Mouse (Mus musculus): ENCODE measurements at regions not wholly inside any gene's neighbourhood (a gene's known extent, or its start where the extent isn't known, plus 50 kb on each side); places are given as distances from the start of the nearest gene placed in this dataset.

DNA sequence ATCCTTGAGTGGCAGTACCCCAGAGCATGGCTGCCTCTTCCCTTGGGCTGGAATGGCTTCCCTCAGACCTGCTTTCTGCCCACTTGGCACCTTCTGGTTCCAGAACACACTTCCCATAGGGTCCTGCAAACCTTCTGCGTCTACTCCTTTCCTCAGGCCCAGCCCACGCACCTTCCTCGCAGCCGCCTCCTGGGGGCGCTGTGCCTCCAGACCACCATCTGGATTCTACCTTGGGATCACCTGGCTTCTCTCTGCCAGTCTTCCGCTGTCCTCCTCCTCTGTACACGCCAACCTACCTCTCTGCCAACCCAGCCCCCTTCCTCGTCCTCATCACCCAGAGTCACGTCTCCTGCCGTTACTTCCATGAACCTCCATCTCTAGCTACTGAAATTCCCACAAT is 166.0 kb downstream of the Zfp36l1 start:
- no peak for DNase-seq (ENCODE audit: extremely low spot score, low read depth, low spot score)

DNA sequence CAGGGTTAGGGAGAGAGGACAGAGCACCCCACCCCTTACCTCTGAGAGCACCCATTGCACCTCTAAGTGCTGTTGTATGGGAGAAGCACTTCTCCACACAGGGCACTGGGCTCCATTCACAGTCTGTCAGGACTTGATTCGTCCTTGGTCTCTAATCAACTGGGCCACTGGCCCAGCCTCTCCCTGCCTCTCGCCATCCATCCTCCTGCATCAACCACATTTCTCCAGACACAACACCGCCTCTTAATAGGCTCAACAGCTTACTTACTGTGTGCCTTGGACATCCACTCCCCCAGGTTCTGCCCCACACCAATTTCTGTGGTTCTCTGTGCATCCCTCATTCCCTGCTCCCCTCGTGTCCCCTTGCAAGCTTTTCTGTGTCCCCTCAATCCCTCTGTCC is 166.9 kb downstream of the Zfp36l1 start:
- no peak for DNase-seq (ENCODE audit: extremely low spot score, low read depth, low spot score)

DNA sequence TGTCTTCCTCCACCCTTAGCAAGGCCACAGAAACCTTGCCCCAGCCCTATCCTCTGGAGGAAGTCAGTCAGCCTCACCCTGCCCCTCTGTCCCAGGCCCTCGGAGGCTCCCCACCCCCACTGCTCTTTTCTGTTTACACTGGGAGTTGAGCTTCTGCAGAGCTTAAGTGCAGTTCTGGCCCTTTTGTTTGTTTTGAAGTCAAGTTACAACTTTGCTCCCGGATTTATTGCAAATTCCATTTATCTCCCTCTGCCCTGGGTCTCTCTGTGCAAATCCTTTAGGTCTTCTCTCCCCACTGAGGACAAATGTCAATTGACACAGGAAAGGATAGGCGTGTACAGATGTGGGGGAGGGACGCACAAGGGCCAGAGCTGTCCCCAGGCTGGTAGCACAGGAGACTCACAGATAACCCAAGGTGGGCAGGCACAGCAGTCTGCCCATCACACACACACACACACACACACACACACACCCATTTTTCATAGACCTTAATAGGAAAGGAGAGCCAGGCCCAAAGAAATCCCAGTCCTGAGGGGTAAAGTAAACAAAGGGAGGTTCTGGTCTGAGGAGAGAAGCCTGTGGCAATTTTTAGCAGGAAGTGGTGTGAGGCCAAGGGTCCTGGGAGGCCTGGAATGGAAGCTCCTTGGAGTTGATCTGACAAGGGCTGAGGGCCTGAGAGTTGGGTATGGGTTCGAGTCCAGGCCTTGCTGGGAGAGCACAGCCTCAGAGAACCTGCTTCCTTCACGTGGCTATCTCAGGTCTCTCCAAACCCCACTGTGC is 167.9 kb downstream of the Zfp36l1 start:
- DNase-seq (ENCODE audit: extremely low spot score, low read depth, low spot score), result no peak

DNA sequence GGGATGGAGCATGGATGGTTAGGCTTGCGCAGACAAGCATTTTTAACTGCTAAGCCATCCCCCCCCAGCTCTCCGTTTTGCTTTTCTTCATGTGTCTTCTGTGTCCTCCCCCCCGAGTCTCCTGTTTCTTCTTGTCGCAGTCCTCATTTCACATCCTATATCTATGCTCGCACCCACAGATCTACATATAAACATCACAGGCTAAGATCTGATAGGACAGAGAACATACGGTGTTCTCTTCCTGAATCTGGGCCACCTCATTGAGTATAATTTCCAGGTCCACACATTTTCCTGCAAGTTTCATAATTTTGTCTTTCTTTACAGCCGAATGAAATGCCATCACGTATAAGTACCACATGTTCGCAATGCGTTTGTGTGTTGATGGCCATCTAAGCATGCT is 168.7 kb downstream of the Zfp36l1 start:
- no peak for DNase-seq (ENCODE audit: extremely low spot score, low read depth, low spot score)

DNA sequence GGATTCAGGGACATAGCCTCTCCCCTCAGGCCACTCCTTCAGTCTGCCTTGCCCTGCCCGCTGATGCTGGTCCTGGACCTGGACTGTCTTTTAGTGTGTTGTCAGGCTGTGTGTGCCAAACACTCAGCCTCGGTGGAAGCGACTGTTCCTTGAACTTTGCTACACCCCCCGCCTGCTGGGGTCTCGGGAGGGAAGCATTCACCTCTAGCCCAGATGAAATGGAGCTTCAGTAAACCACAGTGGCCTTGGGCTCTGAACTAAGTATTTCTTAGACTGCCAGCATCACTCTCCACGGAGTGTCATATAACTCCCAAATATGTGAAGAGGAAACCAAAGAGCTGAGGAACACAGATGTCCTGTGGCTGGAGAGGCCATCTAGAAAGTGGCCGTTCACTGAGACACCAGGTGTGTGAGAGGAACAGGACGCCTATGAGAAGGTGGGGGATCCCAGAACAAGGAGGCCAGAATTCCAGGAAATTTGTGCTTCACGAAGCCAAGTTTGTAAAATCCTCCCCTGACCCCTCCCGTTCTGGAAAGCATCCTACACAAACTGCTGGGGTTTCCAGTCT is 170.2 kb downstream of the Zfp36l1 start:
- no peak for DNase-seq (ENCODE audit: extremely low spot score, low read depth, low spot score)

DNA sequence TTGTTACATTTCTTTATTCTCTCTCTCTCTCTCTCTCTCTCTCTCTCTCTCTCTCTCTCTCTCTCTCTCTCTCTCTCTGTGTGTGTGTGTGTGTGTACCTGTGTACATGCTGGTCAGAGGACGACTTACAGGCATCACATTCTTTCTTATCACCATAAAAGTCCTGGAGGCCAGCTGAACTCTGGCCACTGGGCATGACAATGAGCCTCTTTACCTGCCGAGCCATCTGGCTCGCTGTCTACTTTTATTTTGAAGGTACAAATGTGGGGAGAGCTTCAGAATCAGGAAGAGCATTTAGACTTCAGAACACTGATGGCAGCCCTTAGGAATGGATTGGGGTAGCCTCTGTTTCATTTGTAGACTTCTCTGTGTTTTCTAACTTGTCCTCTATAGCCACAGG is 171.0 kb downstream of the Zfp36l1 start:
- DNase-seq (ENCODE audit: extremely low spot score, low read depth, low spot score), result no peak

DNA sequence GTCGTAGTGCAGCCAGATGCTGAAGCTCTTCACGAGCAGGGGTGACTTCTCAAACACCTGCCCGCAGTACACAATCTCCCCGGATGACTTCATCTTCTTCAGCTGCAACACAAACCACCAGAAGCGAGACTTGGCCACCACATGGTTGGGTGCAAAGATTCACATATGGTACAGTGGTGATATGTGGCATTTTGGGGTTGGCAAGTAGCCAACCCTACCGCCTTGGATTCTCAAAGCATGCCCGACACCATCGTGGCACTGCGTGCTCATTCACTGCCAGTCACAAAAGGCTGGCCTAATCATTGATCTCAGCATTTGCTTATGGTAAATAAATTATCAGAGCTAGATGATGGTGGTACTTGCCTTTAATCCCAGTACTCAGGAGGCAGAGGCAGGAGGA is 173.4 kb downstream of the Zfp36l1 start:
- DNase-seq (ENCODE audit: extremely low spot score, low read depth, low spot score), result no peak

DNA sequence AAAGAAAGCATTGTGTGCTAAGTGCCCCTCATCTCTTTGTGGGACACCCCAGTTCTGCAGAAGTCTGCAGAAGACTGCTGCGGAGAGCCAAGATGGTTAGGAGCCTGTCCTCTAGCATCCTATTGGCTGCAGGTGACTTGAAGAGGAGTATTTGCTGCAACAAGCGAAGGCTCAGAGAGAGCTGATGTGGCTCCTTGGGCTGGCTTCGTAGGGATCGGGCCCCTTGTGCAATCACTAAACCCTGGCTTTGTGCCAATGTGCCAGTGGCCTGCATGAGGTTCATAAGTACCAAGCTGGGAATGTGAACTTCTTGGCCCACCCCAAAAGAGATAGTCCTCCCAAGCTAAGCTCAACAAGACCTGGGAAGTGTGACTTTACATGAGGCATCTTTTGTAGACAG is 174.9 kb downstream of the Zfp36l1 start:
- no peak for DNase-seq (ENCODE audit: extremely low spot score, low read depth, low spot score)

DNA sequence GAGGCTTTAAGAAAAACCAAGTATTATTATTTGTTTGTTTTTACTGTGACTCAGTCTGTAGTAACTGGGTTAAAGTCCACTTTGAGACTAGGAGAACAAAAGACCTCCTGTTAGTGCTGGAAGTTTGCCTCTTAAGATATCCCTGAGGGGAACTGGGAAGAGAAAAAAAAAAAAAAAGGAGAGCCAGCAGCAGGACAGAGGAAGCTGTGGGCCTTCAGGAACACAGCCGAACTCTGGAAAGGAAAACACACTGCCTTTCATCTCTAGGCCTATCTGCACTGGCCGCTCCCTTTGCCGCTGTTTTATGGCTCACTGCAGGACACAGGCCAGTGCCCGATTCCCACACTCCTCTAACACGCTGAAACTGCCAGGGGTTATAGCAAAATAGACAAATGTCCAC is 176.1 kb downstream of the Zfp36l1 start:
- DNase-seq (ENCODE audit: extremely low spot score, low read depth, low spot score), result no peak

DNA sequence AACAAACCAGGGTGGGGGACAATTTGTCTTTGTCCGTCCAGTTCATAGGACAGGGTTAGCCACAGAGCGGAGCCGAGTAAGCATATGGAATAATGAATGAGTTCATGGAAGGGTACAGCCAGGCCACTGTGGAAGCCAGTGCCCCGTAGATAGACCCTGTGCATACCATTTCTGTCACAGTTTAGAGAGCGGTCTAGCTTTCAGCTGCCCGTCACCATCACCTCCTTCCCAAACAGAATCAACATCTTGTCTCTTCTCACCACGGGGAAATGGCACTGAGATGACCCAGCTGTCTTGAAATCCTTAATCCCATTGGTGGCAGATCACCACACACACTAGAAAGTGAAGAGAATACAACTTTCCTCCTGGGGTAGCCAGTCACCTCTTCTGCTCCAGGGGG is 178.7 kb downstream of the Zfp36l1 start:
- DNase-seq (ENCODE audit: extremely low spot score, low read depth, low spot score), result no peak

DNA sequence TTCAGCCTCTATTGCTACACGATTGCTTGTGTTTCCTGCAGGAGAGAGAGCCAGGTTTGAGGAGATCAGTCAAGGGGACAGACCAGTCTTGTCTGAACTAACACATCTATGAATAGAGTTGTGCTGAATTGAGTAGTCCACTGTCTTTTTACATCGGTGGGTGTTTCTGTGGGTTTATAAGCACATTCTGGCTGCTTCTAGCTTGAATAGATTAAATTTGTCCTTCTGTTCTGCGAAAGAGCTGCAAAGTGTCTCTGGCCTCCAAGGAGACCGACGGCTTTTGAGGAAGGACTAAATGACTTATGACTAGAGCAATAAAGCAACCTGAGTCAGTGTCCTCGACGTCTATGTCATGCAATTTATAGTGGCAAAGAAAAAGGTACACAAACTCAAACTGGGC is 179.9 kb downstream of the Zfp36l1 start:
- DNase-seq (ENCODE audit: extremely low spot score, low read depth, low spot score), result no peak

DNA sequence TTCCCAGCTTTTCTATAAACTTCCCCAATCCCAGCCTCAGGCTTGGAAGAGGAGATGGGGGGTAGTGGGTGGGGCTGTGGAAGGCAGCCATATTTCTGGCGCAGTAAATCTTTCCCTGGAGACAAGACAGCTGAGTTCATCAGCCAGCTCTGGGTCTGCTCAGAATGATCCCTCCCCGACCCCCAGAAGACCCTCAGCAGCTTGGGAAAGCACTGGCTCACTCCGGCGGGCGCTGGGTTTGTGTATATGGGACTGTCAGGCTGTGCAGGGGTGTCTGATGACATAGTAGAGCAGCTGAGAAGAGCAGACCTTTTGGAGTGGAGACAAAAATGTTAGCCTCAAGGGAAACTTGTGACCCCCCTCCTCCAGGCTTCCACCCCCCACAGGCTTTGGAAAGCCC is 181.4 kb downstream of the Zfp36l1 start:
- no peak for DNase-seq (ENCODE audit: extremely low spot score, low read depth, low spot score)

DNA sequence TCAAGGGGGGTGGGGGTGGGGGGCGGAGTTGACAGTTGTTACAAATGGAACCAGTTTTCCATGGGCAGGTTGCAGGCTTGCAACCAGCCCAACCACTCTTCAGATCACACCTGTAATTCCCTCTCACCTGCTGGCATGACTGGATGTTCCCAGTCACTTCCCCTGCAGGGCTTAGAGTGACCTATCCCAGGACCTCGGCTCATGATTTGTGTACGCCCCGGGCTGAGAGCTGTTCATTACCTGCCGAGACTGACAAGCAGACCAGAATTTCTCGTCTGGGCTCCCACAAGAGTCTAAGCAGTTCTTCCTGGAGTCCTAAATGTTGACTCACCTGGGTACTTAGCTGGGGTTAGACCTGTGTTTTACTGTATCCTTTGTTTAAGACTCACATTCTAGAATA is 183.0 kb downstream of the Zfp36l1 start:
- no peak for DNase-seq (ENCODE audit: extremely low spot score, low read depth, low spot score)

DNA sequence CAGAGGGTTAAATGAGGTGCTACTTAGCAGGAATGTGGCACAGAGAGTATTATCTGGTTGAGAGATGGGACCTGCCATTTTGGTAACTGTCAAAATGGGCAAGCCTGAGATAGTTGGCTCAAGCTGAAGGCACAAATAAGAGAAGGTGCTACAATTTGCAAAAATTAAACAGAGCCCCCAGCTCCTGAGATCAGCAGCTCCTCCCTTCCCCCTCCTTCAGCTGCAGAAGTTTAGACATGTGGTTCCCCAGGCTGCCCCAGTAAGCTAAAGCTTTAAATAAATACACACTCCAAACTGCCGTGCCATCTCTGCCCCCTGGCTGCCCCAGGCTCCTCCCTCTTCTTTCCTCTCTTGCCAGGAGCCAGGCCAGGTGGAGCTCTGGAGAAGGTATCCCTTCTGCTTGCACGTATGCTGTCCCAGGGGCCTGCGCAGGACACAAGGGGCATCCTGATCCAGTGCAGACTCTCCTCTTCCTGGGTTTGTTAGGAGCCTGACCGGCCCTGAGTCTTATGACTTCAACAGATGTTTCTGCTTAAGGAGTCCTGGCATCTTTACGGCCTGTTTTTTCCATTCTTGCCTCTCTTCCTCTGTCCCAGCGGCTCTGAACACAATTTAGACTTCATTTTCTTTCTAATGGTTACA is 184.0 kb downstream of the Zfp36l1 start:
- DNase-seq (ENCODE audit: extremely low spot score, low read depth, low spot score), result peak; percentile 79

DNA sequence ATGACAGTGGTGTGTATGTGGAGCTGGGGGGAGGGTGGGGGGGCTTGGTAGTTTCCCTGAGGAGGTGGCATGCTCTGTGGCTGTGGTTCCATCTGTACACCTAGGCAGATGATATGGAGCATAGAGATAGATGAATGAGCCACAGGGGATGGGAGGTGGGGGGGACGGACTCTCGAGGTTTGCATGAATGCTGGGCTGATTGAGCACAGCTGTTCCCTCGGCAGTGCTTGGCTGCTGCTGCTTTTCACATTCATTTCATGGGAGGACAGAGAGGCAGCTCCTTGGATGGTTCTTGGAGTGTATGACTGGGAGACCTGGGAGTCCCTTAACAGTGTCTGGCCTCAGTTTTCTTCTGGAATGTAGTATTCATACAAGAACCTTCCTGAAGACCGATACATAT is 184.5 kb downstream of the Zfp36l1 start:
- no peak for DNase-seq (ENCODE audit: extremely low spot score, low read depth, low spot score)

DNA sequence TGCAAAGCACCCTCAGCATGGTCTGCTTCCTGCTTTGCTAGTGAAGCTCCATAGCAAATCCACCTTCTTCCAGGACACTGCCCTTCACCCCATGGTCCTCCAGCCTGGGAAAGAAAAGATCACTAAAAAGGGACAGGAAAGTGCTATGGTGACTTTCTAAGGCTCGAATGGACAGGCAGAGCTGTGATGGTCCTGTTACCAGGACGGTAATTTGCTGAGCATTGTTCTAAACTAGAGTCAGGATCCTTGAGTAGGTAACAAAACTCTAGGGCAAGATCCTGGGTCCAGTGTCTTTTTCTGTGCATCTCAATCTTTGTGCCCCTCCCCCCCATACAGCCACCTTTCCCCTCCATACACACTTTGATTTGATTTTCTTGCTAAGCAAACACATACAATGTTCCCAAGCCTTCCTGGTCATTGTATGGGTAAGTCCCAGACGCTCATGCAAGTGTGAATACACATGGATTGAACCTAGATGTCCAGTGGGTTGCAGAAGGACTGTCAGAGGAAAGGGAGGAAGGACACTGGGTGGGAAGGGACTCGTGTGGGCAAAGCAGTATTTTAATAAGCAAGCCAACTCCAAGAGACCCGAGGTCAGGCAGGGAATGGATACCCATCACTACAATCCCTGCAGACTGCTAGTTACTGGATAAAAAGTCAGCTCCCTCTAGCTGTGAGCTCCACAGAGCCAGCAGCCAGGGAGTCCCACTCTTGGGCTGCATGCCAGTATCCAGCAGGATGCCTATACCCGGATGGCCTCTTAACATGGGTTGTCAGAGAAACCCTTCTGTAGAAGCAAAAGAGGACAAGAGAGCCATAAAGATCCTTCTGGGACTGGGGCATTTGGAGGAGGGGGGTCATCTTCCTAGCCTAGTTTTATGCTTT is 186.9 kb downstream of the Zfp36l1 start:
- DNase-seq (ENCODE audit: extremely low spot score, low read depth, low spot score), result no peak

DNA sequence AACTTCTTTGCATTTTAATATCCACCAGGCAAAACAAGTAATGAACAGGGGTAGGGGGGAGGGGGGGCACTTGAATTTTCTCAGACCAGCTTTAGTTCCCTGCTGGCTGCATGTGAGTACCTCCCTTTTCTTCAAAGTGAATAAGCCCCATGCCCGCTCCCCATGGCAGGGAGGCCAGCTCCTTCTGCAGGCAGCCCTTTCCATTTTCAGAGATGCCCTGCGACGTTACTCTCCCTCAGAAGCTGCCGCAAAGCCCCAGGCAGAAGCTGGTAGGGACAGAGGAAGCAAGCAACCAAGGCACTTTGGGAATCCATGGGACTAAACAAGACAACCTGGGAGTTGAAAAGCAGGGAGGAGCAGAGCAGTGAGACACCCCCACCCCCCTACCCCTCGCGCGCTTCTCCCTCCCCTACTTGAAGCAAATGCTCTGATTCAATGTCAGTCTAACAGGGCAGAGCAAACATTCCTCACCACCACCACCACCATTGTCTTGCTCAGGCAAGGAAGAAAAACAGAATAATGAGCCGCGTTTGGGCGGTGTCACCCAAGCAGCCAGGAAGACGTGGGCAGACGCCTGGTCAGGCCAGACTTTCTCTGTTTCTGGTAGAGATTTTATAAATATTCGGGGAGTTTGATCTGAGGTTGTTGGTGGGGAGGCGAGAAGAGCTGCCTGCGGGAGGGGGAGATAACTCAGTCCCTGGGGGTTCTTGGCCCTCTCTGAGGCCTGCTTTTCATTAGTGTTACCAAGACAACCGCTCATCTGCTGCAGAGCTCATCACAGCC is 187.7 kb downstream of the Zfp36l1 start:
- no peak for DNase-seq (ENCODE audit: extremely low spot score, low read depth, low spot score)

DNA sequence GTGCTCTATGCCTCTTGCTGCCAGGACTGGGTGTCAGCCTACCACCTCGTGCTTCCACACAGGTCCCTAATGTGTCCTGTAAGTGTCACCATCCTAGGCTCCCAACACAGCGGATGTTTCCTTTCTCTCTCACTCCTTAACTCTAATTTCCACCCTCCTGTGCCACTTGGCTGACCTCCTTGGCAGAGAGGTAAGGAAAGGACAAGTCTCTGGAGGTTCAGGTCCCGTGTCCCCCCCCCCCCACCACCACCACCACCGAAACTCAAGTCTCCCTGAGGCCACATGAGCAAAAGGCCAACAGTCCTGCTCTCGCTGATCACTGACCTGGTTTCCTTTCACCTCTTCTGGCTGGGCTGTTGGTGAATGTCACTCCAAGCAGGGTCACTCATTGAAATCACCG is 189.0 kb downstream of the Zfp36l1 start:
- no peak for DNase-seq (ENCODE audit: extremely low spot score, low read depth, low spot score)

DNA sequence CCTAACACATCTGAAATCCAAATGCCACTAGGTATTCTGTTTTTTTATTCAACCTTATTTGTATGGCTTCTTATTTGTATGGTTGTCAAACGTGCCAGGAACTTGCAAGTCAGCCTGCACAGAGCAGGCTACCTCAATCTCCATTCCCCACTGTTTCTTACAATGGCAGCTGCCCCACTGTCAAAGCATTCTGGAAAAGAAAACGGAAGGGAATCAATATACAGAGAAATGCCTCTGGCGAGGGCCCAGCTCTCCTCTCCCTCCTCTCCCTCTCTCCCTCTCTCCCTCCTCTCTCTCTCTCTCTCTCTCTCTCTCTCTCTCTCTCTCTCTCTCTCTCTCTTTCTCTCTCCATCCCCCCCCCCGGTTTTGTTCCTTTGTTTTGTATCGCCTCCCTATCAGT is 191.0 kb downstream of the Zfp36l1 start:
- DNase-seq (ENCODE audit: extremely low spot score, low read depth, low spot score), result no peak

DNA sequence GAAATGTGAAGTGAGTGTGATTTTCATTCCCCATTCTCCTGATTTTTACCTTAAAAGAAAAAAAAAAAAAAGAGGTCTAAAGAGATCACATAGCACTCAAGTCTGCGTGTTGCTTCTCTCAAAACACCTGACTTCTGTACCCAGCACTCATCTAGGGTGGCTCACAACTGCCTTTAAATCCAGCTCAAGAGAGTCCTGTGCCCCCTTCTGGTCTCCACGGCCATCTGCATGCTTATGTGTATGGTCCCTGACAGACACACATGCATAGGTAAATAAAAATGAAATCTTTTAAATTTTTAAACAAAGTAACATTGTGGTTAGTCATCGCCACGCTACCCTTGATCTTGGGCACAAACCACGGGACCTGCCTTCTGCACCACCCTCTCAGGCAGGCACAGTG is 193.8 kb downstream of the Zfp36l1 start:
- no peak for DNase-seq (ENCODE audit: extremely low spot score, low read depth, low spot score)

Measured in hindlimb bud, embryonic 11.5 days (tissue).